Mouse (Mus musculus) ES-E14 (cell line): ENCODE data around the gene Nppb.

Source experiments
- CHD2 ChIP-seq: IDR thresholded peaks from 2 replicates; pipeline ENCODE4 v1.6.1; 2014; ENCODE audit warnings: mild to moderate bottlenecking, low read depth, low read length, inconsistent platforms
- MAFK ChIP-seq: IDR thresholded peaks from 2 replicates; pipeline ENCODE4 v1.6.1; 2014; ENCODE audit warnings: mild to moderate bottlenecking, low read depth, low read length, inconsistent platforms; ENCODE audit not compliant: insufficient read depth
- ZC3H11A ChIP-seq: IDR thresholded peaks from 2 replicates; pipeline ENCODE4 v1.6.1; 2012; ENCODE audit warnings: low read depth, mild to moderate bottlenecking, inconsistent platforms, low read length, borderline replicate concordance
- ZNF384 ChIP-seq: IDR thresholded peaks from 2 replicates; pipeline ENCODE4 v1.6.1; 2012; ENCODE audit warnings: low read depth, low read length, inconsistent platforms

DNA sequence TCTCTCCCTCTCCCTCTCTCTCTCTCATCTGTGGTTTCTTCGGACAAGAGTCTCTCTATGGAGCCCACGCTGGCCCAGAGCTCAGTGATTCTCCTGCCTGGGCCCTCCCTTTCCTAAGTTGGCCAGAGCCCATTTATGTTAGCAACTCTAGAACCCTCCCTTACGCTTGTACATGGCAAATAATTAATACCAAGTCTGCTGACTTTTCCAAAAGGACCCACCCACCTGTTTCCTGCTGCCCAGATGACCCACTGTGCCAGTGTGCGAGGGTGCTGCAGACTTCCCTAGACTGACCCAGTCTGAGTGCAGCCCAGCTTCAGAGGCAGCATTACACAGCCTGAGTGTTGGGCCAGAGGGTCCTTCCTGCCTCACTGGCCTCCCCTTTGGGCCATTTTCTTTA lies 26.6 kb downstream of the Nppb start:
- TF ChIP-seq CHD2 (no peak), MAFK (no peak), ZC3H11A (no peak), ZNF384 (no peak)
